Mouse (Mus musculus) leukemia stem cell, adult 10-12 weeks (primary cell): ENCODE data around the gene Ankrd50. TPM values are rescaled to one million over a fixed set of nuclear protein-coding genes. Genes with fewer than 3 reads are reported as not detected.

ENCODE experiments used
- polyA plus RNA-seq: library from polyadenylated mRNA; stranded (reverse); fragments of >175 nt; gene quantifications from 2 replicates; pipeline ENCODE4 v1.2.3, GENCODE M21; 2012; ENCODE audit warnings: low replicate concordance

The Ankrd50 gene
- 3.5 and 9.2 TPM in 2 replicates for polyA plus RNA-seq

GRCm38 (mm10) chr3:38484191-38485106 is at the start of gene Ankrd50:
Gene Ankrd50, minus strand, starts transcription at chr3:38484844.

